Mouse (Mus musculus): ENCODE data around the gene Esrrb. TPM values are rescaled to one million over a fixed set of nuclear protein-coding genes. Genes with fewer than 3 reads are reported as not detected.
A peak's percentile ranks its signal among the peaks of the same experiment; 100 is the strongest.

The Esrrb gene
- 1.8 TPM in 2 replicates for polyA plus RNA-seq (2016; fragmentation: Nextera tagmentation; extraction: Ambion mirVana)

DNA sequence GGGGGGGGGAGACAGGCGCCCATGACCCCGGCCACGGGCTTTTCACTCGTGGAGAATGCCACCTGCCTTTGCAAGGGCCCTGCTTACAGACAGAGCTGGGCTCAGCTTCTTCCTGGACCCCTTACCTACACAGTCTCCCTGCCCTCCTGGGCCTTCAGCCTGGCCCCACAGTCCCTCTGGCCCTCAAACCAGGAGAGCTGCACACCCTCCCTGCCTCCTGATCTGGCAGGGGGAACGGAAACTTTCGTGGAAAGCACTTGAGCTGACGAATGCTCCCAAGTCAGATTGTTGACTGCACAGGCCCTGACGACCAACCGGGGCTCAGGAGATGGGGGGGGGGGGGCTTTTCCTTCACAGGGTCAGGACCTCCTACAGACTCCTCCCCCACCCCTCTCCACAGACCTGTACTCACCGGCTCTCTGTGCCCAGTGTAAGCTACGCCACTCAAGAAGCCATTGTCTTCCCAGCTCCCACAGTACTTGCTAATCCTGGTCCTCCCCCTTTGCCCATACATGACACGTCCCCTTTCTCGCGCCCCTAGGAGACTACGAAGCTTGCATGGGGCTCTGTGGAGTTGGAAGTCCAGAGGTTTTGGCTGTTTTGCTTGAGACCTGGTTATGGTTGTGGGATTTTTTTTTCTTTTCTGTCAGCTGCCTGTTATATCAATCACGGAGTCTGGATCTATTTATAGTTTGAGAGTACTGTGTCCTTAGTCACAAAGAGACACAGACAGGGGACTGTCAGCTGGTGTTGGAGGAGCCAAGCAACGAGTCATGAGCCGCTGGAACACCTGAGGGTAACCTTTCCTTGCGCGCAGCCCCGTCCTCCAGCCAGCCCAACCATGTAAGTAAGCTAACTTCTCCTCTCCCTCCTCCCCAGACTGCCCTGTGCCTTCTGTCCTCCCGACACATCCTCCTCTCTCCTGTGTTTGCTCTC lies at the start of gene Esrrb:
Gene Esrrb (plus strand): TSS at position 422 of the 936 bp plus-strand sequence.
- H3K9ac ChIP-seq (replicated peaks): no peak within 1 kb of the TSS; the same call in 1 of the 2 replicates
- H3K4me3 ChIP-seq: no peak within 1 kb of the TSS
- H3K4me1 ChIP-seq: peaks cover 40% of the 10 kb centered on the region
- no peak within 1 kb of the TSS for H3K4me2 ChIP-seq (replicated peaks)
- H3K27me3 ChIP-seq: peaks cover 30% of the 10 kb centered on the region
- no peaks in the 10 kb centered on the region for H3K36me3 ChIP-seq
- no peaks in the 10 kb centered on the region for H3K9me3 ChIP-seq
- H3K27ac ChIP-seq (replicated peaks): no peak within 1 kb of the TSS
- WGBS: 29% methylated on average over 22 of the region's 22 CpGs
- ATAC-seq (ENCODE audit: low FRiP score, low read depth): peak; percentile 67

DNA sequence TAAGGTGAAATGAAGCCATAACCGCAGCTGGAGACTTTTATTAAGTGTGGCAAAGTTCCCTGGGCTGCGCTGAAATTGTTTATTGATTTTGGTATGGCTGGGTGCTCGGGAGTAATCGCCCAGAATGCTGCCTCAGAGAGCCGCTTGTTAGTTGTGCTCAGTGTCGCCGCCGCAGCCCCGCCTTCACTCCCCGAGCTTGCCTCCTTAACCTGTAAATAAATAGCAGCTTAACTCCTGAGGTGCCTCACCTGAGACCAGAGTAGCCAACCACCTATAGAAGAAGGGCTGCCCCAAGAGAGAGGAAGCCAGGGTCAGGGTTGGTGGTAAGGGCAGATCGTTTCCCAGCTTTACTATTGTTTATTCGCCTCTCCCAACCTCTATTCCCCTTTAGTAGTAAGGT lies 40.3 kb upstream of the Esrrb start:
- H3K36me3 ChIP-seq: no peaks in the 10 kb centered on the region
- peaks cover 26% of the 10 kb centered on the region; the same call in 1 of the 2 replicates for H3K27me3 ChIP-seq
- H3K4me2 ChIP-seq (replicated peaks): 0 out of 2 replicates have a peak overlapping the region, but pooled peaks have one; percentile 7
- WGBS: 28% methylated on average over 12 of the region's 12 CpGs
- ATAC-seq (ENCODE audit: low FRiP score, low read depth): no peak
- no peak overlapping the region for H3K9ac ChIP-seq (replicated peaks)
- H3K4me1 ChIP-seq: peaks cover 7% of the 10 kb centered on the region
- no peak overlapping the region for H3K4me3 ChIP-seq
- no peak overlapping the region for H3K27ac ChIP-seq (replicated peaks)
- no peaks in the 10 kb centered on the region for H3K9me3 ChIP-seq

GRCm38 (mm10) chr12:86324297-86324696 lies 36.6 kb upstream of the Esrrb start:
- no peak overlapping the region for H3K27ac ChIP-seq (replicated peaks)

GRCm38 (mm10) chr12:86329813-86330212 lies 31.1 kb upstream of the Esrrb start:
- Histone ChIP-seq H3K27ac (replicated peaks) (no peak overlapping the region), H3K27me3 (peaks cover 6% of the 10 kb centered on the region), H3K9ac (replicated peaks) (no peak overlapping the region), H3K36me3 (no peaks in the 10 kb centered on the region), H3K4me3 (no peak overlapping the region), H3K9me3 (no peaks in the 10 kb centered on the region), H3K4me2 (replicated peaks) (no peak overlapping the region), H3K4me1 (peaks cover 9% of the 10 kb centered on the region; the same call in 1 of the 2 replicates)
- WGBS: 51% methylated on average over 4 of the region's 4 CpGs
- ATAC-seq (ENCODE audit: low FRiP score, low read depth): no peak

More at GRCm38 (mm10) chr12:86324297-86324696, 36.6 kb upstream of the Esrrb start:
- ATAC-seq (ENCODE audit: low FRiP score, low read depth): no peak
- Histone ChIP-seq H3K27me3 (peaks cover 21% of the 10 kb centered on the region; the same call in 1 of the 2 replicates), H3K4me3 (no peak overlapping the region), H3K9me3 (no peaks in the 10 kb centered on the region), H3K4me1 (peaks cover 7% of the 10 kb centered on the region), H3K4me2 (replicated peaks) (no peak overlapping the region), H3K36me3 (no peaks in the 10 kb centered on the region), H3K9ac (replicated peaks) (no peak overlapping the region)
- WGBS: 39% methylated on average over 3 of the region's 3 CpGs

DNA sequence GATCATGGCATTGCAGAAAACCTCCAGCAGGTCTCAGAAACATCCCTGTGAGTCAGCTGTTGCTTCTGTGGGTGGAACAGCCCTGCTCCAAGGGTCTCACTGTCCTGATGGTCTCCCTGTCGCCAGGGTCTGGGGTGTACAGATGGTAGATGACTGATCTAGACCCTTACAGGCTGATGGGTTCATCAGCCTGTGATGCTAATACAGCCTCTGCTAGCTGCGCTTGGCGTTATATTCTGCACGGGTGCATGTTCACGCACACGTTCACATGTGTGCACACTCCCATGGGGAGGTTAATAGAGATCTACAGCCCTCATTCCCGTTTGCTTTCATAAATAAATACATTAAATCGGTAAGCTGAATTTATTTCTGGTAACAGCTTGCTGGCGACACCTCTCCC lies 30.2 kb upstream of the Esrrb start:
- no peak overlapping the region for H3K4me2 ChIP-seq (replicated peaks)

DNA sequence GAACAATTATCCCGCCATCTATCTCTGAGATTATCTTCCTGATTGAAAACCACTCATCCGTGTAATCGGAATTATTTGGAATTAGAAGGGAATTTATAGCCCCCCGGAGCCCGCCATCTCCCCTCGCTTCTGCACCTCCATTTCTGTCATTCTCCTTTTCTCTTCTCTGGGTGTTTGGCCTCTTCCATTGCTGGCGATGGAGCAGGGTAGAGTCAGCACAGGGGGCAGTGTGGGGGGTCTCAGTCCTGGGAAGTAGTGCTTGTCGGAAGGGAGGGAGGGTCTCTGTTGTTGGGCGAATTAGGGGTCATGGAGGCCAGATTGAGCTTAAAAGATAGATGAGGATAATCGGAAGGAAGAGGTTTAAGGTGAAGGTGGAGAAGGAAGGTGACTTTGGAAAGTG lies 29.7 kb upstream of the Esrrb start:
- 53% methylated on average over 10 of the region's 10 CpGs for WGBS
- H3K4me2 ChIP-seq (replicated peaks): no peak overlapping the region
- no peak overlapping the region for H3K4me3 ChIP-seq
- H3K4me1 ChIP-seq: peaks cover 9% of the 10 kb centered on the region; the same call in 1 of the 2 replicates
- no peaks in the 10 kb centered on the region for H3K9me3 ChIP-seq
- ATAC-seq (ENCODE audit: low FRiP score, low read depth): no peak
- H3K9ac ChIP-seq (replicated peaks): 0 out of 2 replicates have a peak overlapping the region, but pooled peaks have one; percentile 1
- H3K36me3 ChIP-seq: no peaks in the 10 kb centered on the region
- no peak overlapping the region for H3K27ac ChIP-seq (replicated peaks)
- H3K27me3 ChIP-seq: peaks cover 6% of the 10 kb centered on the region

More for the DNA sequence above, 30.2 kb upstream of the Esrrb start:
- no peak overlapping the region for H3K4me3 ChIP-seq
- no peaks in the 10 kb centered on the region for H3K36me3 ChIP-seq
- H3K27me3 ChIP-seq: peaks cover 6% of the 10 kb centered on the region
- no peak for ATAC-seq (ENCODE audit: low FRiP score, low read depth)
- 76% methylated on average over 9 of the region's 9 CpGs for WGBS
- H3K4me1 ChIP-seq: peaks cover 9% of the 10 kb centered on the region; the same call in 1 of the 2 replicates
- no peaks in the 10 kb centered on the region for H3K9me3 ChIP-seq
- H3K27ac ChIP-seq (replicated peaks): no peak overlapping the region
- H3K9ac ChIP-seq (replicated peaks): no peak overlapping the region

DNA sequence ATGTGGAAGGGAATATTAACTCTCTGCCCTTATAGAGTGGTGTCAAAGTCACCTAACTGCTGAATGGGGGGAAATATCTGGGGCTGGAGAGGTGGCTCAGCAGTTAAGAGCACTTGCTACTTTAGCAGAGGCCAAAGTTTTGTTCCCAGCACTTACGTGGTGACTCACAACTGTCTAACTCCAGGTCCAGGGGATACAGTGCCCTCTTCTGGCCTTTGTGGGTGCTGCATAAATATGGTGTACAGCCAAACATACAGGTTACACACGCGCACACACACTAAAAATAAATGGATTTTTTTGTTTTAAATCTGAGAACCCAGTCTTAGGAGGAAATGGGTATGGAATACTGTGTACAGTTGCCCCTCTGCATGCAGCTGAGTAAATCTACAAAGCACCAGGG lies 24.7 kb upstream of the Esrrb start:
- H3K36me3 ChIP-seq: no peaks in the 10 kb centered on the region
- 95% methylated on average over 3 of the region's 3 CpGs for WGBS

GRCm38 (mm10) chr12:86336887-86337286 lies 24.0 kb upstream of the Esrrb start:
- no peak for ATAC-seq (ENCODE audit: low FRiP score, low read depth)
- Histone ChIP-seq H3K4me3 (no peak overlapping the region), H3K9ac (replicated peaks) (no peak overlapping the region), H3K4me2 (replicated peaks) (no peak overlapping the region), H3K27me3 (peaks cover 3% of the 10 kb centered on the region; the same call in 1 of the 2 replicates), H3K9me3 (no peaks in the 10 kb centered on the region), H3K36me3 (no peaks in the 10 kb centered on the region), H3K4me1 (peaks cover 17% of the 10 kb centered on the region; the same call in 1 of the 2 replicates), H3K27ac (replicated peaks) (no peak overlapping the region; the same call in 1 of the 2 replicates)
- WGBS: 67% methylated on average over 7 of the region's 7 CpGs

More for the DNA sequence above, 24.7 kb upstream of the Esrrb start:
- ATAC-seq (ENCODE audit: low FRiP score, low read depth): no peak
- no peak overlapping the region for H3K4me2 ChIP-seq (replicated peaks)
- peaks cover 16% of the 10 kb centered on the region for H3K4me1 ChIP-seq
- no peak overlapping the region for H3K9ac ChIP-seq (replicated peaks)
- H3K27ac ChIP-seq (replicated peaks): no peak overlapping the region
- peaks cover 6% of the 10 kb centered on the region; the same call in 1 of the 2 replicates for H3K27me3 ChIP-seq
- H3K4me3 ChIP-seq: no peak overlapping the region
- no peaks in the 10 kb centered on the region for H3K9me3 ChIP-seq

GRCm38 (mm10) chr12:86349477-86349876 lies 11.4 kb upstream of the Esrrb start:
- Histone ChIP-seq H3K9me3 (no peaks in the 10 kb centered on the region), H3K36me3 (no peaks in the 10 kb centered on the region), H3K27me3 (peaks cover 9% of the 10 kb centered on the region; the same call in 1 of the 2 replicates), H3K4me2 (replicated peaks) (no peak overlapping the region), H3K9ac (replicated peaks) (no peak overlapping the region), H3K4me3 (no peak overlapping the region), H3K27ac (replicated peaks) (no peak overlapping the region), H3K4me1 (peaks cover 11% of the 10 kb centered on the region)
- no peak for ATAC-seq (ENCODE audit: low FRiP score, low read depth)
- 78% methylated on average over 8 of the region's 8 CpGs for WGBS

GRCm38 (mm10) chr12:86359406-86359805 lies 1.5 kb upstream of the Esrrb start:
- H3K27ac ChIP-seq (replicated peaks): no peak overlapping the region
- H3K4me2 ChIP-seq (replicated peaks): no peak overlapping the region
- H3K27me3 ChIP-seq: peaks cover 21% of the 10 kb centered on the region
- ATAC-seq (ENCODE audit: low FRiP score, low read depth): no peak
- 80% methylated on average over 6 of the region's 6 CpGs for WGBS
- H3K9ac ChIP-seq (replicated peaks): no peak overlapping the region
- H3K9me3 ChIP-seq: no peaks in the 10 kb centered on the region
- no peak overlapping the region for H3K4me3 ChIP-seq
- peaks cover 25% of the 10 kb centered on the region for H3K4me1 ChIP-seq
- H3K36me3 ChIP-seq: no peaks in the 10 kb centered on the region

DNA sequence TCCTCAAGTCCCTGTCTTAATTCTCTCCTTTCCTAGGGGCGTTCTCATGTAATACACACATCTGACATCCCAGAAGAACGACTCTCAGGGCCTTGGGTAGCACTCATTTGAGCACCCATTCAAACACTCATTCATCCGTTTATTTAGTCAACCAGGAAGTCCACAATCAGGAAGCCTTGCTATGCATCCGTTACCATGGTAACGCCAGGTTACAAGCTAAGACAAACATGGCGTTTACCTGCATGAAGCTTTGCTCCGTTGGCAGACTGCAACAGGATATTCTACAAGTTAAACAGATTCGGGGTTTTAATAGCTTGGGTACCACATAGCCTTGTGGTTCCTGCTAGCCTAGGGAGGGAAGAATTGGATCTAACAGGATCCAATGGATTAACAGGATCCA lies 1.0 kb upstream of the Esrrb start:
- 80% methylated on average over 8 of the region's 8 CpGs for WGBS
- peaks cover 21% of the 10 kb centered on the region for H3K27me3 ChIP-seq
- no peak for ATAC-seq (ENCODE audit: low FRiP score, low read depth)

GRCm38 (mm10) chr12:86364285-86364684 lies 3.4 kb downstream of the Esrrb start:
- Histone ChIP-seq H3K36me3 (no peaks in the 10 kb centered on the region), H3K9ac (replicated peaks) (no peak overlapping the region), H3K4me3 (no peak overlapping the region), H3K9me3 (no peaks in the 10 kb centered on the region), H3K4me1 (peaks cover 49% of the 10 kb centered on the region), H3K27me3 (peaks cover 53% of the 10 kb centered on the region), H3K27ac (replicated peaks) (no peak overlapping the region), H3K4me2 (replicated peaks) (no peak overlapping the region)
- WGBS: 11% methylated on average over 5 of the region's 5 CpGs
- peak; percentile 32; the same call in 1 of the 2 replicates for ATAC-seq (ENCODE audit: low FRiP score, low read depth)

More for the DNA sequence above, 1.0 kb upstream of the Esrrb start:
- Histone ChIP-seq H3K4me3 (no peak overlapping the region), H3K27ac (replicated peaks) (no peak overlapping the region), H3K4me2 (replicated peaks) (no peak overlapping the region), H3K9me3 (no peaks in the 10 kb centered on the region), H3K4me1 (peaks cover 29% of the 10 kb centered on the region), H3K36me3 (no peaks in the 10 kb centered on the region), H3K9ac (replicated peaks) (no peak overlapping the region)
